Mouse (Mus musculus) WW6 (cell line): ENCODE measurements around the gene Ttll11.
A peak's percentile ranks its signal among the peaks of the same experiment; 100 is the strongest.

Experiments
- DNase-seq: peaks from one replicate; pipeline ENCODE4 v3.0.0-alpha.2; 2013; ENCODE audit warnings: low read depth, low spot score

Ttll11 gene

DNA sequence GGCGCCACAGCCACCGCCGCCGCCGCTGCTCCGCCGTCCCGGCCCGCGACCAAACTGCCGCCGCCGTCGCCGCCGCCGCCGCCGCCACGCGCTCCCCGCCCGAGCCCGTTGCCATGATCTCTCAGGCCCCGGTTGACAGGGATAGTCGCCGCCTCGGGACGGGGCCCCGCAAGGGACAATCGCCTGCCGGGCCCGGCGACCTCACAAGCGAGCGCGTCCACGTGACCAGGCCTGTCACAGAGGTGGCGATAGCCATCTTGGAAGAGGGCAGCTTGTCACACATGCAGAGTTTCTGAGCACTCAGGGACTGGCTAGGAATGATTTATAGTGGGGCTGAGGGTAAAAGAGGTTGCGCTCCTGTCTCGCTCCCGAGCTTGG, at the start of gene Ttll11:
Ttll11 (minus strand) TSS at position 270 of the 378 bp plus-strand sequence.
- peak; percentile 50 for DNase-seq

DNA sequence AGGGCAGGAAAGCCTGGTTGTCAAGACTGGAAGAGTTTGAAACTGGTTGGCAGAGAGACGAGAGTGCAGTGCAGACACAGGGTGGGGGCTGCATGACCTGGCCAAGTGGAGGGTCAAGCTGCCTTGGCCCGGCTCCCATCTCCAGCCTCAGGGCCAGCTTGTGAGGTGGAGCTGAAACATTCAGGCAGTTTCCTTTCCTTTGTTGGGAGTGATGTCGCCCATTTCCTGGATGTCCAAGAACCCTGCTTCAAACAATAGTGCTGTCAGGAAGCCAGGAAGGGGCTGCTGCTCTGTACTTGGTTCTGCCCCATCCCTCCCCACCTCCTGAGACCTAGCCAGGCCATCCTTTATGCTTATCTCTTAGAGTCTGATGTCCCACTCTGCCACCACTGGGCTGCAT, 43.6 kb upstream of the Ttll11 start:
- DNase-seq, result no peak

- DNase-seq, result no peak
Observed at GRCm38 (mm10) chr2:36021385-36022159, 41.9 kb upstream of the Ttll11 start.

- no peak for DNase-seq
Observed at GRCm38 (mm10) chr2:36013010-36013409, 33.3 kb upstream of the Ttll11 start.

DNA sequence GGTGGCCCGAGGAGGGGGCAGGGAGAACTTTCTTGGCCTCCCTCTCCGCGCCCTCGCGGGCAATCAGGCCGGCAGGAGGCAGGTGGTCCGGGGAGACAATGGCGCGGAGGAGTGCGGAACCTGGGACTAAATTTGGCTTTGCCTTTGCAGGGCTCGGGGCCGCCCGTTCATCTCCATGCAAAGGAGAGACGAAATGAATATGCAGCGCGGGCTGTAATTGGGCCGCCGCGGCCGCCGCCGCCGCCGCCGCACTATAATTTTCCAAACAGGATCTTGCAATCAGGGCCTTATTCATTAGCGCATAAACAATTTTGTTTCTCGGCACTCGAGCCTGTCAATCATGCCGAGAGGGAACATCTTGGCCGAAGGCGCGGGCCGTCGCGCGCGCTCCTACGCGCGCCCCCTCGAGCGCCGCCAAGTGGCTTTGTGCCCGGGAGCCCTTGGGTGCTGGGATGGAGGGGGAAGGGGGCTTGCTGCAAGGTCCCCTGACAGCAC, 31.7 kb upstream of the Ttll11 start:
- DNase-seq, result no peak

DNA sequence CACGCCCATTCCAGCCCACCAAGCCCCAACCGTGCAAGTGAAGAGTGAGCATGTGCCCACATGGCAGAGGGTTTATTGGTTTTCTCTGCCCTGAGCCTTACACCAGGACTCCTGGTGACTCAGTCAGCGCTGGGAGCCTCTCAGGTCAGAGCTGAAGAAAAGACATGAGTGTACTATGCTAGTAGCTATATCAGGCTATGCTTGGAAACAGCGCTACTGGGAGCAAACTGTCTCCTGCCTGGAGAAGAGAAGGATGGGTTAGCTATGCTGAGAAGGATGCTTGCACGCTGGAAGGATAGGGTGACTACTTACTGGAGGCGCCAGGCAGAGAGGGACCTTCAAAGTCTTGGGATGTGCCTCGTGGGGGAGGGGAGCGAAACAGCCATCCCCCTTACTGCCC, 30.9 kb upstream of the Ttll11 start:
- no peak for DNase-seq

- DNase-seq, result no peak
Observed at GRCm38 (mm10) chr2:36009386-36009785, 29.7 kb upstream of the Ttll11 start.

DNA sequence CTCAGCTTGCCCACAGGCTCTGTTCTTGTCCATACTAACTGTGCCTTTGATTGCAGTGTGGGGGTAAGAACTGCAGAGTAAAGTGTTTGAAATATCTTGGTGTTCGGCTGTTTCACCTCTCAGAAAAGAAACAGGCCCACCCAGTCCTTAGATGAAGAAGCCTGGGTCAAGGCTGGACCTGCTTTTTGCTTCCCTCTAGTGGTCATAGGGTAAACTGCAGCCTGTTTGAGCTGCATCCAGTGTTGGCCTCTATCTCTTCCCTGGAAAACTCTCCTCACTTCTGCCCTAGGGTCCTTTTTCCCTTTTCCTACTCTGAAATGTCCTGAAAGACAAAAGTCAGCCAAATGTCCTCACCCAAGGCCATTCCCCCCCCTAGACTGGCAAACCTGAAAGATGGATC, 28.4 kb upstream of the Ttll11 start:
- DNase-seq, result no peak

GRCm38 (mm10) chr2:36002188-36002587, 22.5 kb upstream of the Ttll11 start:
- no peak for DNase-seq

DNA sequence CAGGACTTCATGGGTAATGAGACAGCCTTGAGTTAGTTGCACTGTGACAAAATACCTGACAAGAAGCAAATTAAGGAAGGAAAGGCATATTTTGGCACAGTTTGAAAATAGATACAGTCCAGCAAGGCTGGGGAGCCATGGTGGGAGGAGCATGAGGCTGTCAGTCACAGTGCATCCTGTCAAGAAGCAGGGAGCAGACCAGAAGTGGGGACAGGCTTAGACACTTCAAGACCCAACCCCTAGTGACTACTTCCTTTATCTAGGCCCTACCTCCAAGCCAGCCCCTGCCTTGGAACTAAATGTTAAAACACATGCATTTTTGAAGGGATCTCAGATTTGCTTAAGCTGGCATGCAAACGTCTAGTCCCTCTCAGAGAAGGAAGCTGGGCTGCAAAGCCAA, 20.7 kb upstream of the Ttll11 start:
- DNase-seq, result no peak

DNA sequence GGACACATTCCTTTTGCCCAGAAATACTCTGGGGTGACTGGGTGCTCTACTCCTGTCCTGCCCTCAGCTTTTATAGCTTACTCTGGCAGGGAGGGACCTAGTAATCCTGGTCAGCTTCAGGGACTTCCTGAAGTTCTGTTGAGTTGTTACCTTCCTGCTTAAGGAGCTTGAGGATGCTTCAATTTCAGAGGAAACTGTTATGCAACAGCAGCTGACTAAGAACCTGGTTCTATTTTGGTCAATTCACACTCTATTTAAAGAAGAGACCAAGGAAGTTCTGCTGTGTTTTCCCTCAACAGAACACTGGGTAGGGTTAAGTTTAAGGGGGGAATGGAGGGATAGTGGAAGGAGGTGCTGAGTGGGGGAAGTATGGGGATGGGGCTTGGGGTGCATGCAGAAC, 19.5 kb upstream of the Ttll11 start:
- DNase-seq, result no peak

DNA sequence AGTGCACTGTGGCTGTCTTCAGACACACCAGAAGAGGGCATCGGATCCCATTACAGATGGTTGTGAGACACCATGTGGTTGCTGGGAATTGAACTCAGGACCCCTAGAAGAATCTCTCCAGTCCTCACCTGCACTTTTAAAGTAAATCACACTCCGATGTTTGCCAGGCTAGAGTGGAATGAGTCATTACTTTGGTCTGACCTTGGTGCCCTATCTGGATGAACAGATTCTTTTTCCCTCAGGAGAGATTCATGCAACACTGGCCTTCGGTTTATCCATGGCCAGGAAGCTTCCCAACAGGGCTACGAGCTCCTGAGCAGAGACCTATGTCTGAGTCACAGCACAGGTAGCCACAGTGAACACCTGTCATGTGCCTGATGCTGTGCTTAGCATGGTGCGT, 18.7 kb upstream of the Ttll11 start:
- DNase-seq, result no peak

- no peak for DNase-seq
Observed at GRCm38 (mm10) chr2:35996753-35997152, 17.0 kb upstream of the Ttll11 start.

DNA sequence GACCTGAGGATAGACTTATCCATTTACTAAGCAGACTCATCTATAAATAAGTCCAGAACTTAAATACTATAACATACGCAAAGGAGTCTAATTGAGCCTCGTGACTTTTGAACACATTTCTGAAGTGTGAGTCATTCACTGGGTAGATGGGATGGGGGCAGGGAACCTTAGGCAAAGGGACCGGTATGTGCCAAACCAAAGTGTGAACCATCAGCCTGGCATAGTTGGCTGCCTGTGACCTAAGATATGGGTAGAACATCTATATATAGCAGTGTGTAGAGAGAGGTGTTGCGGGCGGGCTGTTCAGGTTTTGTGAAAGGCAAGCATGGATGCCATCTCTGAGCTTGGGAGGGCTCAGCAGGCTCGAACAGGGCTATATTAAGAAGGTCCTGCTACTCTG, 14.6 kb upstream of the Ttll11 start:
- no peak for DNase-seq

DNA sequence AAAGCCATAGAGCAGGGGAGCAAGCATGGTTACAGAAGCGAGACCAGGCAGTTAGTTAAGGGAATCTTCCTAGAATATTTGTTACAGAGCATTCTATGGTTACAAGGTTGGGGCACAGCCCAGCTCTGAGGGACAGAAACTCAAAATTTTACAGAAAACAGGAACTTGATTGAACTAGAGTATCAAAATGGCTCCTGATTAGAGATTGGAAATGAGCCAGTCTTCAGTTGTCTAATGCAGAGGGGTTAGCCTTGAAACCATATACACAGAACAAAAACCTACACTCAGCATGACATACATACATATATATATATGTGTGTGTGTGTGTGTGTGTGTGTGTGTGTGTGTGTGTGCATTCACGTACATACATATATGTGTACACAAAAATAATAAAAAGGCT, 13.8 kb upstream of the Ttll11 start:
- DNase-seq, result no peak

DNA sequence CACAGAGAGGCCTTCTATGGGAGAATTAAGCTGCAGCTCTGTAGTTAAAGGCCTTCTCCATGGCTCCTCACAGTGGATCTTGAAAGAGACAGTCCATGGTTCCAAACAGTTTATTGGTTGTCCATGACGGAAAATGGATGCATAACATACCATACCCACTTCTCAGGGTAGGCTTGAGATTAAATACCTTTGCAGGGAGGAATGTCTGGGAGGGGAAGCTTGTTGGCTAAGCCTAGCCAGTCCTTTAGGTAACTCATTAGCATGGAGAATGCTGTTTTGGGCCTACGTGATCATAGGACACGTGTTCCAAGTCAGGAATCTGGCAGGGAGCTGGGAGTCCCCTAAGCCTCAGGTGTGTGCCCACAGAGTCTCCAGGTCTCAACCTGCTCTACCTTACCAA, 12.5 kb upstream of the Ttll11 start:
- no peak for DNase-seq

DNA sequence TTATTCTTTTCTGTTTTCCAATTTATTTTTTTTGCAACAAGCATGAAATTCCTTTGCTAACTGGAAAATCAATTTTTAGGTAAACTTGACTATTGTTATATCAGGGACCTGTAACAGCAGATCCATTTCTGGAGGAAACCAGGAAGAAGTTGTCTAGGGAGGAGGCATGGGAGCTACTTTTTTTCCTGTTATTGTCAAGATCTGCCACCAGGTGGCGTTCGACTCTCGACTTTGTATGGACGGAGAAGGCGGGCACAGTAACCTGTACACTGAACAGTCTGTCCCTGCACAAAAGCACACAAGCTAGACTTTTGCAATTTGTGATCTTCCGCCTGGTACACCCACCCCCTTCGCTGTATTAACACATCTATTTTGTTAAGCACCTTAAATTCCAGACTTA, 4.2 kb upstream of the Ttll11 start:
- peak; percentile 34 for DNase-seq

DNA sequence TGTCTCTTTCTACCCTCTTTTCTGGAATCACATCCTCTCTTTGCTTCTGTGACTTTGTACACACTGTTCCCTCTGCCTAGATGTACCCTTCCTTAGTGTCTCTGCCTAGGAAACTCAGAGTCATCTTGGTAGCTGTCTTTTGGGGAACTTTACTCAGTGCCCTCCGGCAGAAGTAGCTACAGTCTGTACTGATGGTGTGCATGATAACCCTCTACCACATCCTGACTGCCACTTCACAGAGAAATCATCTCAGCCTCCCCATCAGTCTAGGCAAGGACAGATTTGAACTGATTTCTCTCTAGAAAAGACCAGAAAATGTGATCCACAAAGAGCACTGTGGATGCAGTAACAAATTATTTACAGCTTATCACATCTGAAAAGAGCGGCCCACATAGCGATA, 2.2 kb upstream of the Ttll11 start:
- no peak for DNase-seq

GRCm38 (mm10) chr2:35978941-35979643, 621 bp downstream of the Ttll11 start:
- no peak for DNase-seq

- no peak for DNase-seq
Observed at GRCm38 (mm10) chr2:35978276-35978933, 1.3 kb downstream of the Ttll11 start.

GRCm38 (mm10) chr2:35977749-35978148, 2.0 kb downstream of the Ttll11 start:
- no peak for DNase-seq

- DNase-seq, result no peak
Observed at GRCm38 (mm10) chr2:35972259-35973001, 7.3 kb downstream of the Ttll11 start.
